Mouse (Mus musculus) liver, embryonic 15.5 days (tissue): ENCODE results near the gene Atg2a. TPM values are rescaled to one million over a fixed set of nuclear protein-coding genes. Genes with fewer than 3 reads are reported as not detected.

Experiments
- ATAC-seq: fragments of 200-750 bp; cut with Nextera tagmentation; 2 replicates; pipeline ENCODE4 v1.8.0; 2017; ENCODE audit warnings: moderate number of reproducible peaks, mild to moderate bottlenecking, moderate library complexity; ENCODE audit not compliant: insufficient read depth
- H3K27ac ChIP-seq: fragments of 300-500 bp; sonication (generic); replicated peaks from 2 replicates; pipeline ENCODE4 v1.5.1; 2015; ENCODE audit warnings: mild to moderate bottlenecking, inconsistent platforms
- H3K27me3 ChIP-seq: fragments of 300-500 bp; sonication (generic); 2 replicates; pipeline ENCODE4 v1.6.1; 2015; ENCODE audit warnings: mild to moderate bottlenecking, inconsistent platforms
- H3K36me3 ChIP-seq: fragments of 300-500 bp; sonication (generic); replicated peaks from 2 replicates; pipeline ENCODE4 v1.6.1; 2015; ENCODE audit warnings: moderate library complexity, mild to moderate bottlenecking, inconsistent platforms
- H3K4me1 ChIP-seq: fragments of 300-500 bp; sonication (generic); replicated peaks from 2 replicates; pipeline ENCODE4 v1.6.1; 2015; ENCODE audit warnings: inconsistent platforms
- H3K4me2 ChIP-seq: fragments of 300-500 bp; sonication (generic); 2 replicates; pipeline ENCODE4 v1.6.1; 2015; ENCODE audit warnings: moderate library complexity, mild to moderate bottlenecking, inconsistent platforms
- H3K4me3 ChIP-seq: fragments of 300-500 bp; sonication (generic); replicated peaks from 2 replicates; pipeline ENCODE4 v1.5.1; 2015; ENCODE audit warnings: mild to moderate bottlenecking, inconsistent platforms
- H3K9ac ChIP-seq: fragments of 300-500 bp; sonication (generic); 2 replicates; pipeline ENCODE4 v1.6.1; 2015; ENCODE audit warnings: moderate library complexity, mild to moderate bottlenecking, inconsistent platforms
- H3K9me3 ChIP-seq: fragments of 300-500 bp; sonication (generic); replicated peaks from 2 replicates; pipeline ENCODE4 v1.6.1; 2016; ENCODE audit warnings: inconsistent platforms
- WGBS: fragments of 180-500 bp; shearing (Covaris S2); methylation state at CpG from one replicate; pipeline ENCODE4 v1.1.7; 2015; ENCODE audit warnings: mixed read lengths; ENCODE audit not compliant: insufficient replicate concordance; 5-methylcytosine and 5-hydroxymethylcytosine counted together
- polyA plus RNA-seq: library from polyadenylated mRNA; unstranded; fragments of >200 nt; fragmentation: Nextera tagmentation; extraction: Ambion mirVana; gene quantifications from 2 replicates; pipeline ENCODE4 v1.2.1, GENCODE M21; 2015

Gene Atg2a
- polyA plus RNA-seq, 1 experiment from 2014 or later = 4.7 TPM

DNA sequence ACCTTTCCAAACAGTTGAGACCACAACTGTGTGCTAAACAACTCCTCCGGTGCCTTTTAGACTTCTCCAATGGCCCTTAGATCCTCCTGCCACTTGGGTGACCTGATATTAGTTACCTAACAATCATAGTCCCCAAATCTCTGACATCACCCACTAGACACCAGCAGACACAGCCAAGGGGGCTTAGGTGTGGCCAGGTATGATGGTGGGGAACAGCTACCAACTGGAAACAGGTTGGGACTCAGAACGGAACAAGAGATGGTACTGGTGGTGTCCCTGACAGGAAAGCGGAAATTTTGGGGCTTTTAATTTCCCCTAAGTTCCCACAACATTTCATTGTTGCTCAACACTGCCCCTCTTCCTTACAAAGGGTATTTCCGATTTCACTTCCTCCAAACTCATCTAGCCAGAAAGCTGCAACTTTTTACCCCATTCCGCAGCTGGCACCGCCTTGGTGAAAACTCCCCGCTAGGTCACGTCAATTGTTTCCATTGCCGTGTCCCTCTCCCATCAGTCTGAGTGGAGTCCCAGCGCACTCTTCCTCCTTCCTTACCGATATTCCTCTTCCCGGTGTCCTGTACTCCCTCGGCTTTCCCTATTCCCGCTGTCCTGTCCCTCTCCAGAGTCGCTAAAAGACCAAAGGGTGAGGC lies 34.4 kb downstream of the Atg2a start:
- Histone ChIP-seq H3K4me2 (peak overlapping the region; percentile 99), H3K36me3 (peaks cover 20% of the 10 kb centered on the region), H3K9ac (peak overlapping the region; percentile 73), H3K9me3 (no peaks in the 10 kb centered on the region), H3K4me3 (peak overlapping the region; percentile 89), H3K27ac (peak overlapping the region; percentile 94), H3K27me3 (no peaks in the 10 kb centered on the region), H3K4me1 (peaks cover 91% of the 10 kb centered on the region)
- peak; percentile 1 for ATAC-seq
- WGBS = 5% methylated on average over 15 of the region's 15 CpGs

GRCm38 (mm10) chr19:6276426-6277421 lies 35.3 kb downstream of the Atg2a start, which contains the start of gene Ehd1:
Ehd1 (plus strand) TSS chr19:6276725.
- H3K27me3 ChIP-seq = no peaks in the 10 kb centered on the region
- H3K27ac ChIP-seq = peak within 1 kb of the TSS; percentile 94
- under 1% methylated on average over 106 of the region's 106 CpGs for WGBS
- peak within 1 kb of the TSS; percentile 99 for H3K4me2 ChIP-seq
- peak within 1 kb of the TSS; percentile 89 for H3K4me3 ChIP-seq
- peak within 1 kb of the TSS; percentile 90 for H3K9ac ChIP-seq
- ATAC-seq = peak; percentile 88
- H3K4me1 ChIP-seq = peaks cover 91% of the 10 kb centered on the region
- H3K9me3 ChIP-seq = no peaks in the 10 kb centered on the region
- H3K36me3 ChIP-seq = peaks cover 28% of the 10 kb centered on the region

- Histone ChIP-seq H3K4me3 (peak overlapping the region; percentile 89), H3K27me3 (no peaks in the 10 kb centered on the region), H3K4me1 (peaks cover 91% of the 10 kb centered on the region), H3K36me3 (peaks cover 39% of the 10 kb centered on the region), H3K9me3 (no peaks in the 10 kb centered on the region), H3K27ac (peak overlapping the region; percentile 94), H3K4me2 (peak overlapping the region; percentile 99), H3K9ac (peak overlapping the region; percentile 90)
- peak; percentile 13 for ATAC-seq
- WGBS = 9% methylated on average over 10 of the region's 10 CpGs
Observed at GRCm38 (mm10) chr19:6277661-6278438, 36.4 kb downstream of the Atg2a start.

GRCm38 (mm10) chr19:6278439-6279073 lies 37.1 kb downstream of the Atg2a start:
- peaks cover 46% of the 10 kb centered on the region for H3K36me3 ChIP-seq
- peak overlapping the region; percentile 90 for H3K9ac ChIP-seq
- peaks cover 95% of the 10 kb centered on the region for H3K4me1 ChIP-seq
- ATAC-seq = no peak
- peak overlapping the region; percentile 89 for H3K4me3 ChIP-seq
- H3K27ac ChIP-seq = peak overlapping the region; percentile 94
- WGBS = 33% methylated on average over 6 of the region's 6 CpGs
- H3K4me2 ChIP-seq = peak overlapping the region; percentile 99
- H3K9me3 ChIP-seq = no peaks in the 10 kb centered on the region
- H3K27me3 ChIP-seq = no peaks in the 10 kb centered on the region

- Histone ChIP-seq H3K9ac (peak overlapping the region; percentile 90), H3K27ac (peak overlapping the region; percentile 94), H3K4me2 (peak overlapping the region; percentile 99), H3K27me3 (no peaks in the 10 kb centered on the region), H3K9me3 (no peaks in the 10 kb centered on the region), H3K4me3 (peak overlapping the region; percentile 89), H3K36me3 (peaks cover 48% of the 10 kb centered on the region), H3K4me1 (peaks cover 95% of the 10 kb centered on the region)
- no peak for ATAC-seq
- WGBS = 77% methylated on average over 6 of the region's 6 CpGs
Observed at GRCm38 (mm10) chr19:6279481-6280144, 38.1 kb downstream of the Atg2a start.

GRCm38 (mm10) chr19:6280554-6280953 lies 39.1 kb downstream of the Atg2a start:
- H3K4me1 ChIP-seq = peaks cover 96% of the 10 kb centered on the region
- H3K9ac ChIP-seq = no peak overlapping the region
- peak overlapping the region; percentile 99 for H3K4me2 ChIP-seq
- peak overlapping the region; percentile 94 for H3K27ac ChIP-seq
- no peak overlapping the region for H3K4me3 ChIP-seq
- no peak for ATAC-seq
- H3K27me3 ChIP-seq = no peaks in the 10 kb centered on the region
- H3K9me3 ChIP-seq = no peaks in the 10 kb centered on the region
- WGBS = 84% methylated on average over 7 of the region's 7 CpGs
- peaks cover 48% of the 10 kb centered on the region for H3K36me3 ChIP-seq

- no peak for ATAC-seq
- Histone ChIP-seq H3K27ac (peak overlapping the region; percentile 94), H3K4me1 (peaks cover 96% of the 10 kb centered on the region)
Observed at GRCm38 (mm10) chr19:6281122-6282020, 39.9 kb downstream of the Atg2a start.

DNA sequence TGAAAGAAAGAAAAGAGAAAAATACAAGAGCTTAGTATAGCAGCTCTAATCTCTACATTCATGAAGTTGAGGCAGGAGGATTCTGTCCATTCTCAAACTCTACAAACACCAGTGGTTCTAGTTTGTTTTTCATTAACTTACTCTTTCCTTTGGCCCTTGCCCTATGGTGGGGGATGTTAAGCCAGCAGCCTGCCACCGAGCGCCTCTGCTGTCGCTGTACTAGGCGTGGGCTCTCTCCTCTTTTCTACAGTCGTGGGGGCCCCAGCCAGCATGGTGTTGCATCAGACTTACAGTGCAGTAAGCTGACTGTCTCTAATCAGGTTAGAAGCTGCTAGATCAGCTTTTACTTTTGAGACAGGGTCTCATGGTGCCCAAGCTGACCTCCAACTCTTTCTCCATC lies 41.5 kb downstream of the Atg2a start:
- H3K4me2 ChIP-seq = peak overlapping the region; percentile 69
- H3K4me1 ChIP-seq = peaks cover 100% of the 10 kb centered on the region
- H3K27me3 ChIP-seq = no peaks in the 10 kb centered on the region
- H3K4me3 ChIP-seq = no peak overlapping the region; the same call in 1 of the 2 replicates
- peak; percentile 23; the same call in 1 of the 2 replicates for ATAC-seq
- H3K36me3 ChIP-seq = peaks cover 63% of the 10 kb centered on the region
- H3K27ac ChIP-seq = peak overlapping the region; percentile 94
- H3K9ac ChIP-seq = peak overlapping the region; percentile 46; the same call in 1 of the 2 replicates
- whole genome bisulfite sequencing = 14% methylated on average over 5 of the region's 5 CpGs
- no peaks in the 10 kb centered on the region for H3K9me3 ChIP-seq

More at GRCm38 (mm10) chr19:6281122-6282020, 39.9 kb downstream of the Atg2a start:
- H3K9me3 ChIP-seq = no peaks in the 10 kb centered on the region
- WGBS = 64% methylated on average over 14 of the region's 14 CpGs
- peak overlapping the region; percentile 99; the same call in 1 of the 2 replicates for H3K4me2 ChIP-seq
- peak overlapping the region; percentile 15 for H3K9ac ChIP-seq
- no peaks in the 10 kb centered on the region for H3K27me3 ChIP-seq
- H3K36me3 ChIP-seq = peaks cover 51% of the 10 kb centered on the region
- H3K4me3 ChIP-seq = no peak overlapping the region

DNA sequence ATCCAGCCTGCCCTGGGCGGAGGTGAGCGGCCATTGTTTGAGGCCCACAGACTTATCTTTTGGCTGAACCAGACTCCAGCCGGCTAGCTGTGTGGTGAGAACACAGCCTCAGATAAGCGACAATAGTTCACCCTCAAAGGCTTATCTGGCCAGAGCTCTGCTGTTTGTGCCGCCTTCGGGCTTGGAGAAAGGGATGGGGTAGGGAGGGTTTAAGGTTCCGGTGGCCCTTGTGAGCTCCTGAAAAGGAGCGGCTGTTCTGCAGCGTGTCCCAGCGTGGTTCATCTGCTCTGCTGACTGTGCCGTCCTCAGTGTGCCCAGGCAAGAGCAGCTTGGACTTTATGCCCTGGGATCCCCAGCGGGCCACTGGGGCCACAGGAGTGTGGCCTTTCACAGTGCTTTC lies 43.0 kb downstream of the Atg2a start:
- Histone ChIP-seq H3K4me1 (peaks cover 99% of the 10 kb centered on the region), H3K27me3 (no peaks in the 10 kb centered on the region), H3K9me3 (no peaks in the 10 kb centered on the region), H3K36me3 (peaks cover 65% of the 10 kb centered on the region), H3K4me2 (peak overlapping the region; percentile 69), H3K27ac (peak overlapping the region; percentile 94), H3K4me3 (peak overlapping the region; percentile 28), H3K9ac (peak overlapping the region; percentile 46)
- WGBS = 8% methylated on average over 12 of the region's 12 CpGs
- peak; percentile 72 for ATAC-seq
